22 mouse cellular contexts compared by ENCODE assay signal in genomic region chr1:68573851-68574540, GRCm38 (mm10).
DNase-seq lines count a peak whose midpoint lies in the region; ATAC-seq and TF ChIP-seq lines count a peak whose summit lies in the region.
"Had no signal": no experiment of that assay in that cellular context is flagged by ENCODE, and none has a peak within 500 bp of the region (broad histone marks: within the 10 kb centered on the region; RNA-seq: fewer than 3 reads in every experiment).

No protein-coding gene starts in this region.

- no peaks in the 10 kb centered on the region for H3K9me3 ChIP-seq in lung, embryonic 14.5 days (ENCODE audit: low read depth, low read length)
- H3K9me3 ChIP-seq in forebrain, postnatal 0 days (ENCODE audit: low read length): no peaks in the 10 kb centered on the region
- H3K9me3 ChIP-seq: embryonic facial prominence, embryonic 13.5 days; heart, embryonic 13.5 days; limb, embryonic 10.5 days; liver, embryonic 12.5 days had no signal

- no peak overlapping the region for H3K27ac ChIP-seq in lung, embryonic 14.5 days (ENCODE audit: low read depth)
- no peak overlapping the region for H3K27ac ChIP-seq in forebrain, postnatal 0 days (ENCODE audit: low read depth, low read length)
- H3K27ac ChIP-seq: embryonic facial prominence, embryonic 13.5 days; heart, embryonic 13.5 days; hindbrain, embryonic 14.5 days; limb, embryonic 10.5 days; liver, embryonic 12.5 days had no signal

- no peaks in the 10 kb centered on the region for H3K36me3 ChIP-seq in lung, embryonic 14.5 days (ENCODE audit: insufficient read depth)
- no peaks in the 10 kb centered on the region for H3K36me3 ChIP-seq in forebrain, postnatal 0 days (ENCODE audit: insufficient read depth)
- H3K36me3 ChIP-seq: embryonic facial prominence, embryonic 13.5 days; heart, embryonic 13.5 days; limb, embryonic 10.5 days; liver, embryonic 12.5 days had no signal

- no peaks in the 10 kb centered on the region for H3K4me1 ChIP-seq in lung, embryonic 14.5 days (ENCODE audit: insufficient read depth)
- H3K4me1 ChIP-seq in forebrain, postnatal 0 days (ENCODE audit: insufficient read depth): no peaks in the 10 kb centered on the region
- H3K4me1 ChIP-seq: embryonic facial prominence, embryonic 13.5 days; limb, embryonic 10.5 days; liver, embryonic 12.5 days had no signal

- no peak overlapping the region for H3K4me2 ChIP-seq in lung, embryonic 14.5 days
- H3K4me2 ChIP-seq in forebrain, postnatal 0 days (ENCODE audit: low read depth): no peak overlapping the region
- H3K4me2 ChIP-seq: embryonic facial prominence, embryonic 13.5 days; heart, embryonic 13.5 days; hindbrain, embryonic 14.5 days; liver, embryonic 12.5 days had no signal

- ATAC-seq in frontal cortex, adult (ENCODE audit: low TSS enrichment): peak; percentile 69
- peak; percentile 58; the same call in 1 of the 2 replicates for ATAC-seq in lung, embryonic 14.5 days (ENCODE audit: insufficient read depth)
- ATAC-seq in forebrain, postnatal 0 days: no peak
- ATAC-seq: liver, embryonic 12.5 days had no signal

- WGBS in lung, embryonic 14.5 days: 37% methylated on average over 4 of the region's 4 CpGs
- WGBS in forebrain, postnatal 0 days: 33% methylated on average over 4 of the region's 4 CpGs

- TF ChIP-seq CTCF in lung, embryonic 14.5 days (IDR thresholded peaks at IDR 0.05; ENCODE audit: low read depth): no peak
- no peak for TF ChIP-seq CTCF in forebrain, postnatal 0 days (IDR thresholded peaks at IDR 0.05; ENCODE audit: low read depth)

- H3K9ac ChIP-seq in lung, embryonic 14.5 days: no peak overlapping the region
- H3K9ac ChIP-seq in forebrain, postnatal 0 days: no peak overlapping the region
- H3K9ac ChIP-seq: embryonic facial prominence, embryonic 13.5 days; heart, embryonic 13.5 days; hindbrain, embryonic 14.5 days; liver, embryonic 12.5 days had no signal

- no peak for DNase-seq in frontal cortex, postnatal 14 days (ENCODE audit: low spot score in 2 of 2)
- peak; percentile 54 for DNase-seq in lung, embryonic 14.5 days
- no peak for DNase-seq in lung, postnatal 36 days
- DNase-seq in brain, adult 2 months (ENCODE audit: low read depth, low spot score): peak; percentile 42
- DNase-seq in forebrain, postnatal 0 days: peak; percentile 3
- no peak for DNase-seq in heart, postnatal 25 days (ENCODE audit: low spot score)
- DNase-seq: adrenal gland, adult 2 months; cerebellum, adult 9-10 months; heart, adult 11 months; heart, postnatal 36 days; kidney, adult 8-10 months; kidney, postnatal 36 days; layer of hippocampus, adult 9-11 months; lung, adult 2 months; lung, postnatal 4 days; thymus, postnatal 14 days had no signal

- intact Hi-C loops in heart, postnatal 25 days (cut with DNase I): no loop called here

- no peak overlapping the region for H3K4me3 ChIP-seq in lung, embryonic 14.5 days (ENCODE audit: low read depth, low read length)
- no peak overlapping the region for H3K4me3 ChIP-seq in forebrain, postnatal 0 days (ENCODE audit: low read depth, low read length)
- H3K4me3 ChIP-seq: embryonic facial prominence, embryonic 13.5 days; heart, embryonic 13.5 days; limb, embryonic 10.5 days; liver, embryonic 12.5 days had no signal

- no peaks in the 10 kb centered on the region for H3K27me3 ChIP-seq in lung, embryonic 14.5 days (ENCODE audit: insufficient read depth, low read length)
- no peaks in the 10 kb centered on the region for H3K27me3 ChIP-seq in forebrain, postnatal 0 days (ENCODE audit: insufficient read depth, low read length)
- H3K27me3 ChIP-seq: embryonic facial prominence, embryonic 13.5 days; heart, embryonic 13.5 days; liver, embryonic 12.5 days had no signal

Comparison
In these comparisons a context has a peak if more than half of its experiments do, and no peak if none do; other contexts are left out.
1. DNase-seq: peak in lung, embryonic 14.5 days (single experiment), brain, adult 2 months (single experiment) and forebrain, postnatal 0 days (single experiment); none in frontal cortex, postnatal 14 days (0 of 2), lung, postnatal 36 days (single experiment) and heart, postnatal 25 days (single experiment).